ENCODE assay signal across 21 mouse cellular contexts in the genomic region with DNA sequence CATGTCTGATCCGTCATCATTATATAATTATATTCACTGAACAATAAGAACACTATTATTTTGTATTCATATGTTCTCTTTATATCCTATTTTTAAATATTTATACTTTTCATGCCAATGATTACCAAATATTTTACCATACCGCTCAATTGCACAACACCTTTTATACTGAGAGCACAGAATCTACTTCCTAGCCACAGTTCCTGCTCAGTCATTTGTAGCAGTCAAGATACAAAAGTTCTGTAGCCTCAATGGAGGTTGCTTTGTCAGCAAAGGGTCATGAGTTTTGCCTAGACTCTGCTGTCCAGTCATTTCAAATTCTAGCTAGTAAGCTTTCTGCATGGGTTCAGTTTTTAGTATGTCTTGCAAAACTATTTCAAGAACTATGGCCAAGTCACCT. TPM values are rescaled to one million over a fixed set of nuclear protein-coding genes. Genes with fewer than 3 reads are reported as not detected.
"Had no signal": no experiment of that assay in that cellular context is flagged by ENCODE, and none has a peak within 500 bp of the region (broad histone marks: within the 10 kb centered on the region; RNA-seq: fewer than 3 reads in every experiment).

No protein-coding gene starts in this region.

- H3K4me3 ChIP-seq: intestine, embryonic 15.5 days; limb, embryonic 12.5 days; limb, embryonic 15.5 days; liver, embryonic 15.5 days; neural tube, embryonic 12.5 days; neural tube, embryonic 15.5 days had no signal

- DNase-seq: kidney, adult 18-20 months; kidney, postnatal 14 days; kidney, postnatal 4 days; left cerebral cortex, postnatal 4 days; lung, embryonic 14.5 days; midbrain, embryonic 14.5 days; retina, postnatal 1 day; right cerebral cortex, postnatal 25 days; thymus, adult 18-20 months; thymus, postnatal 36 days had no signal

- H3K27me3 ChIP-seq: intestine, embryonic 15.5 days; limb, embryonic 15.5 days; neural tube, embryonic 12.5 days; neural tube, embryonic 15.5 days had no signal

- H3K36me3 ChIP-seq: intestine, embryonic 15.5 days; limb, embryonic 12.5 days; limb, embryonic 15.5 days; liver, embryonic 15.5 days; neural tube, embryonic 12.5 days; neural tube, embryonic 15.5 days had no signal

- H3K9ac ChIP-seq: intestine, embryonic 15.5 days; limb, embryonic 12.5 days; limb, embryonic 15.5 days; liver, embryonic 15.5 days; lung, embryonic 14.5 days; neural tube, embryonic 12.5 days; neural tube, embryonic 15.5 days had no signal

- H3K4me1 ChIP-seq: intestine, embryonic 15.5 days; limb, embryonic 12.5 days; limb, embryonic 15.5 days; liver, embryonic 15.5 days; neural tube, embryonic 12.5 days; neural tube, embryonic 15.5 days had no signal

- H3K27ac ChIP-seq: intestine, embryonic 15.5 days; limb, embryonic 12.5 days; limb, embryonic 15.5 days; liver, embryonic 15.5 days; neural tube, embryonic 12.5 days; neural tube, embryonic 15.5 days had no signal

- ATAC-seq: intestine, embryonic 15.5 days; lung, postnatal 0 days had no signal

- H3K4me2 ChIP-seq: intestine, embryonic 15.5 days; limb, embryonic 12.5 days; limb, embryonic 15.5 days; liver, embryonic 15.5 days; lung, embryonic 14.5 days; midbrain, embryonic 11.5 days; neural tube, embryonic 12.5 days; neural tube, embryonic 15.5 days had no signal

- H3K9me3 ChIP-seq: intestine, embryonic 15.5 days; limb, embryonic 12.5 days; limb, embryonic 15.5 days; liver, embryonic 15.5 days; neural tube, embryonic 12.5 days; neural tube, embryonic 15.5 days had no signal

RNA-seq across cellular contexts. Expression of a gene that starts 56.2 kb away (rescaled TPM):
- total RNA-seq: megakaryocyte-erythroid progenitor cell, adult 5-6 weeks had no signal
- polyA plus RNA-seq: small intestine, adult 2 months; spleen, adult 2 months had no signal
